Mouse (Mus musculus) left cerebral cortex, adult 8-10 months (tissue): ENCODE data around the gene Pex14. TPM values are rescaled to one million over a fixed set of nuclear protein-coding genes. Genes with fewer than 3 reads are reported as not detected.
"Not testable (repeated sequence)": the region's sequence is repeated elsewhere in the genome, so short reads cannot be mapped to it uniquely, and the experiment has no call there.

ENCODE experiments used
- DNase-seq, 2 experiments: peaks; one replicate each; pipeline ENCODE4 v3.0.0; 2022; ENCODE audit warnings: low spot score in 2 of 2
- total RNA-seq, 4 experiments: library from RNA; stranded (reverse); gene quantifications; 2 replicates each; pipeline ENCODE4 v1.2.4; 2022

The Pex14 gene
- total RNA-seq, 4 experiments from 2014 or later: 51.7 to 61.3 (median 59.2) TPM

DNA sequence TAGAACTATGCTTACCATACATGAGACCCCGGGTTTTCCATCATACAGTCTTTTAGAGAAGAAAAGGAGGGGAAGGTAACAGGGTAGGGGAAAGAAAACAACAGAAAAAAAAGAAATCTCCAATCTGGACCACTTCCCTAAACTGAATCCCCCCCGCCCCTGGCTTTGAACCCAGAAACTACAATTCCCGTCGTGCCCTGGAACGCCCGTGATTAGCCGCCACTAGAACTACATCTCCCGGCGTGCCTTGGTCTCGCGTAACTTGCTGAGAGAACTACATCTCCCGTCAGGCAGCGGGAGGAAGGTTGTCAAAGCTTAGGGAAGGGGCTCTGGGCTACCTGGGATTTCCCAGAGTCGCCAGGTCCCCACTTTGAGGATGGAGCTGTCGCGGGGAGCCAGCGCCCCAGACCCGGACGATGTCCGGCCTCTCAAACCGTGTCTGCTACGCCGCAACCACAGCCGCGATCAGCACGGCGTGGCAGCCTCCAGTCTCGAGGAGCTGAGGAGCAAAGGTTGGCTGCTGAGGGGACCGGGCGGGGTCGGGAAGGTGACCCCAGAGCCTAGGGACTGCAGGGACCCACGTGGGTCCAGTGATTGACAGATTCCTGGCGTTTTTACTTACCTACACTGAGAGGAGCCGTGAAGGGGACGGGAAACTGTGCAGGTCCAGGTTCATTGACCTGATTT, 4.3 kb upstream of the Pex14 start, which contains the start of gene Dffa:
Dffa (plus strand) TSS at position 272 of the 687 bp plus-strand sequence.
- peak; percentile 78 to 89 for DNase-seq

DNA sequence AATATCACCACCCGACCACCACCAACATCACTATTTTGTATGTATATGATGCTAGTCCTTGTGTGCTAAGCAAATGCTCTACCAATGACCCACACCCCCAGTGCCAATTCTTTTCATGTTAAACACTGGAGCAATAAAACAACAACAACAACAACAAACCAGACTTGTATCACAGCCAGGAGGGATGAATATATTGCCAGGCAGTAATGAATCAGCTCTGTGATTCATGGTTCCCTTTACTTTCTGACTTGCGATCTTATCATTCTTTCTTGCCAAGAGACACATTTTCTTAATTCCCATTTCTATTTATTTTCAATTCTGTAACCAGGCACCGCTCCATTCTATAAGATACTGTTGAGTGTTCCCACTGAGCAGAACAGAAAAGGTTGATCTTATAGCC, 1.8 kb upstream of the Pex14 start:
- DNase-seq: no peak

DNA sequence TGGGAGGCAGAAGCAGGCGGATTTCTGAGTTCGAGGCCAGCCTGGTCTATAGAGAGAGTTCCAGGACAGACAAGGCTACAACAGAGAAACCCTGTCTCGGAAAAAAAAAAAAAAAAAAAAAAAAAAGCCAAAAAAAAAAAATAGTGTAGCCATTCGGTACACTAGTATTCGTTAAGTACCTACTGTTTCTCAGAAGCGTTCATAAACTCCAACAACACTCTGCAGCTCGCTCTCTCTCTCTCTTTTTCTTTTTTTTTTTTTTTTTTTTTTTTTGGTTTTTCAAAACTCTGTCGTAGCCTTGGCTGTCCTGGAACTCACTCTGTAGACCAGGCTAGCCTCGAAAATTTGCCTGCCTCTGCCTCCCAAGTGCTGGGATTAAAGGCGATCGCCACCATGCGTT, 773 bp upstream of the Pex14 start:
- DNase-seq: not testable (repeated sequence)

DNA sequence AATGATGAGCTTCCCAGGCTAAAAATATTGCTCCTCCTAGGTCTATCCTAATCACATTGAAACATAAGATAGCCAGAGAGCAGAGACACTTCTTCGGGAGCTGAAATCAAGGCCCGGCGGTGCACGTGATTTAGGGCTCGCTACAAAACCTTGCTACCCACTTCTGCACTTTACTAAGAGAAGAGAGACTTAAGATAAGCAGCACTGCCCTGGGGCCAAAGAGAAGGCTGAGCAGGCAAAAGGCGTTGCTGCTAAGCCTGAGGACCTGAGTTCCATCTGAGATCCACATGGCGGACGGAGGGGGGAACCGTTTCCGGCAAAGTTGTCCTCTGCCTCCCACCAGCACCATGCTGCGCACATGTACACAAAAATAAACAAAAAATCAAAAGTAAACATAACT, 1.1 kb downstream of the Pex14 start:
- DNase-seq: no peak

DNA sequence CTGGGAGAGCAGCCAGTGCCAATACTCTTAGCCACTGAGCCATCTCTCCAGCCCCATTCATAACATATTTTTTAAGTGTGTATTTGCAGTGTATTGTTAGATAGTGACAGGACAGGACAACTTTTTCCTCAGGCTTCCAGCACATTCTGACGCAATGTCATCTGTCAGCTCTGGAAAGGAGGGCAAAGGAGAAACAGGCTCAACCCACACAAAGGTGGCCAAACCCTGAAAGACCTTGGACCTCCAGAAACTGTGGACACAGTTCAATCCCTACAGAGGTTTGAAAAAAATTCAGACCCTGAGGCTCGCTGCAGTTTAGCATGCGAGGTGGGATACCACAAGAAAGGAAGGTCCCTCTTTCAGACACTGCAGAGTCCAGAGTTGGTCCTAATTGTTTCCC, 1.7 kb downstream of the Pex14 start:
- no peak for DNase-seq

DNA sequence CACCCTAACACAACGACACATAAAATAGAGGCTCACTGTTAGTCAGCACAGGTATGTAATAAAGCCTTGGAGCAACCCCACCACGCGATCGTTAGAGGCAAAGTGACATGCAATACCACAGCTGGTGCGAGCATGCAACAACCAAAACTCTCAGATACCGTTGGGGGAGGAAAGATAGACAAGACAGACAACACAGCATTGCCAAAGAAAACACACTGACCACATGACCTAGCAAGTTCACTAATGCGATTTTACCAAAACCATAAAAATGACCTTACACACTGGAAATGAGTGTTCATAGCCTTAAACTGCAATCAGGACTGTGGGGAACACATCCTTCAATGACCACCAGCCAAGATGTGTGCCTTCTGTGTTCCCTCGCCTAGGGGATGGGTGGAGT, 8.3 kb downstream of the Pex14 start:
- DNase-seq: no peak

DNA sequence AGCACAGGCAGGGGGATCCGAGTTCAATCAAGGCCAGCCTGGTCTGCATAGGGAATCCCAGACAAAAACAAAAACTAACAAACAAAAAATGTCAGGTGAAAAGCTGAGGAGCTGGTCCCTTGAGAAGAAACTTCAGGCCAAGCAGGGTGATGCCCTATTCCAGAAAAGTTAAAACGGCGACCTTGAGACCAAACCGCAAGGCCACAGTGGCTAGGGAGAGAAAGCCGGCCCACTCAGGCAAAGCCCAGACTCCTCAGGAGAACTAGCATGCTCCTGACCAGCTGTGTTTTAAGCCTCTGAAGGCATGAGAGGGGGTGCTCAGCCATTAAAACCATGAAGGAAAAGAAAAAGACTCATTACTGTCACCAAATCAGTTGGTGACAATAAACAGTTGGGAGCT, 14.3 kb downstream of the Pex14 start:
- no peak for DNase-seq

DNA sequence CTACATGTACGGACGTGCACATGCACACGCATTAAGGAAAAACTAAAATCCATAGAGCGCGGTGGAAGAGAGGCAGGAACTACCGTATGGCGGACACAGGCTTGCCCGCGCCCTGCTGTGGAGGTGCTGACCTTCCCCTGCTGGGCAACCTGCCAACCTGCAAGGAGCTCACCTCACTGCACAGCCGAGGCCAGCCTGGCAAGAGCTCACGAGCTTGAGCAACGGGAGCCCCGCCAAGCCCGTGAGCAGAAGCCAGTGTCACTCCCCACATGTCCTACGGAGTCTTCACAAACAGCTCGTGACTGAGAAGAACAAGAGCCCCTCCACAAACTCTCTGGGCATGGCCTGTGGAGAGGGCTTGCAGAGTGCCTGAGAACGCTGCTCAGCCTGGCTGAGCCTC, 18.1 kb downstream of the Pex14 start:
- DNase-seq: no peak

DNA sequence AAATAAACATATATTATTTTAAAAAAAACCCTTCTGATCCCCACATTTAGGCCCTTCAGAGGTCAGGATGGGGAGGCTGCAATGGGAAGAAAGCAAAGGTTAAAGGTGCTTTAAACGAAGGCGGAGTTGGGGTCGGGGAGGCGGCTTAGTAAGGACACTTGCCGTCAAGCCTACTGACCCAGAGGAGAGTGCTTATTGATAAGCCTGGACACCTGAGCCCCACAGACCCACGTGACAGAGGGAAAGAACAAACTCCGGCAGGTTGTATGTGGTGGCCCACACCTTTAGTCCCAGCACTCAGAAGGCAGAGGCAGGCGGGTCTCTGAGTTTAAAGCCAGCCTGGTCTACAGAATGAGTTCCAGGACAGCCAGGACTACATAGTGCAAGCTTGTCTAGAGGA, 19.6 kb downstream of the Pex14 start:
- no peak for DNase-seq

DNA sequence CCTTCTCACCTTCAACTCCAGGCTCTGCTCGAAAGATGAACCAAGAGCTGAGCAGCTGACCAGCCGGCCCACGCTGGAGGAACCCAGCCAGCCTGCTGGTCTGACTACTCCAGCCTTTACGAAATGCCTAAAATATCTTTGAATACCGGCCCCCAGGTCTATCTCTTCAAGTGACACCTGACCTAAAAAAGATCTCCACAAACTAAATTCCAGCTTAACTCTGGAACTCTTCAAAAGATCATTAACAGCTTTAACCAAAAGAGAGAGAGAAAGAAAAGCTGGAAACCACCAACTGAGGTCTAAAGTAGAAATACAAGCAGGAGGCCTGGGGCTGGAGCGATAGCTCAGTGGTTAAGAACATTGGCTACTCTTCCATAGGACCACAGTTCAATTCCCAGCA, 20.0 kb downstream of the Pex14 start:
- no peak for DNase-seq

DNA sequence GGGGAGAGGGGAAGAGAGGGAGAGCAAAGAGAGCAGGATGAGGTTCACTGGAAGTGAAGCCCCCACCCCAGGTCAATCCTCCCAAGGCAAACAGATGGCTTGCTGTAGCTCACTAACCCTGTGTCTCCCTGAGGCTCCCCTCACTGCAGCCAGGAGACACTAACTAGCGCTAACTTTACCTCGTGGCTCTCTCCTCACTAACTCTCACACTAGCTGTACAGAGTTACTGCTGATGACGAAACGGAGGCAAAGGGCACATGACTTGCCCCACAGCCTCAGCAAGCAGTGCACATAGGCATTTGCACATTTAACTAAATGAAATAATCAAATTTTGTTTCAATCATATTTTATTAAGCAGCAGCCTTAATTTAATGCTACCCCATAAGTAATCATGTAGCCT, 21.4 kb downstream of the Pex14 start:
- no peak for DNase-seq

DNA sequence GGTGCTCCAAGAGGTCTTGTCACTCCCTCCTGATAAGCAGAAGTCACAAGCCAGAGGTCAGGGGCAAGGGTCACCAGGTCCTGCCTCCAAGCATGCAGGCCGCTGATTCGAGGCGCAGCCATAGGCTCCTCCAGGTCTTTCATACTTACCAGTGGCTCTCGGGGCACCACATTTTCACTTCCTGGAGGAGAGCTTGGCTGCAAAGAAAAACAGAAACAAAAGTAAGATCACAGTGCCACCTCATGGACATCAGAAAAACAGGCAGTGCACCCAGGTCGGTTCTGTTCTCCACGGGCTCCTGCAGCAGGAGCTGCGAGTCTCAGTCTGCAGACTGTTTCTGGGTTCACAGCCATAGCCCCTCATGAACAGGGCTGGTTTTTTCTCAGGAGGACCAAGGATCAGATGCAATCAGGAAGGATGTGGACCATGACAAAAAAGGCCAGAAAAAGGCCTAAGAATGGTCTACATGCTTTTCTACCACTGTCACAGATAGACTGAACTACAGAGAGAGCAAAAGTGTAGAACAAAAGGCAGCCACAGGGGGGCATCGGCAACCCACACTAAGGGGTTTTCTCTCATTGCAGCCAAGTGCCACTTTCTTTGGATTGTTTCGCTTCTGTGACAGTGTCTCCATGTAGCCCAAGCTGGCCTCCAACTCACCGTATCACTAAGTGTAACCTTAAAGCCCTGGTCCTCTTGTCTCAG, 23.7 kb downstream of the Pex14 start:
- DNase-seq: peak; percentile 47 to 50

DNA sequence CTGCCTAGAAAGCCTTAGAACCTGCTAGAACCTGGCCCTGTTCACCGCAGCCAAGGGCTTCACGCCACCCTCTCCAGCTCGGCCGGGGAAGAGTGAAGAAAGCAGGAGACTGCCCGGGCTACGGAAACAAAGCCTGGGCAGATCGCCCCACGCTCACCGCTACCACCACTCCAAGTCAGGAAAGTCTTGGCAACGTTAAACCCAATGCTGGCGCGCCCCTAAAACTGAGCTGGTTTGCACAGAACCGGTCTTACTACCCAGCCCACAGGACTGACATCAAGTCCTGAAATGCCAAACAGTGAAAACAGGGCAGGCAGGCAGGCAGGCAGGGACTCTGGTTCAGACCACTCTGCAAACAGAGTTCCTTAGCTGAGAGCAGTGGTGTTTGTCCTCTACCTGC, 24.6 kb downstream of the Pex14 start:
- no peak for DNase-seq

DNA sequence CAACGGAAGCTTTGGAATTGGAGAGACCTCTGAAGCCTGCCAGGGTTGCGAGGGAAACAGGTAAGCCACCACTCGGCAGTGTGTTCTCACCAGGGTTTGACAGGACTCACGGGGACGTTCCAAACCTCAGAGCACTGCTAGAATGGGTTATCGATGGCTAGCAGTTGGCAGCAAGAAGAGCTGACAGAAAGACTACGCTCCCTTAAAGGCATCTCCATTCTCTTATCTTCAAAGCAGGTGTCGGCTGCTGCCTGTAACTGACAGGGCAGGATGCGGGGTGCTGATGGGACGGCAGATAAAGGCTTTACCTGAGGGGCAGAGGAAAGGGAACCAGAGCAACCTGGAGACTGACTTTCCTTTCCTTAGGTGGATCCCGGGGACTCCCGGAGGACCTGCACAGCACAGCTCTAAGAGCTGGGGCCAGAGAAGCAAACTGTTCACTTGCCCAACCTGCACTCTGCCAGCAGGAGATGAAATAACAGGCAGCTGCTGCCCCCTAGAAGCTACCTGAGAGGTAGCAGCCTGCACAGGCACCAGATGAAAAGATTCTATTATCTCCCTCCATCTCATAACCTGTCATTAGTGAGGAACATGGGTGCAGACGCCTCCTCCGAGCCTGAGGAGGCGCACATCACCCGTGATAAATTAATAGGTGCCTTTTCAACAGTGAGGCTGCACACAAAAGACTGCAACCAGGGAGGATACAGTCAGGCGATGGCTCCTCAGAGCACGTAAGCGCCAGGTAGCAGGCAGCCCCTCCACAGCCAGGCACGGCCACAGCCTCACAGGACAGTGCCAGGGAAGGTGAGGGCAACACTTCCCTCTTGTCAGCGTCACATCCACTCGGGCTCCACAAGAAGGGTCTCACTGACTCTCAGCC, 32.8 kb downstream of the Pex14 start:
- no peak for DNase-seq

DNA sequence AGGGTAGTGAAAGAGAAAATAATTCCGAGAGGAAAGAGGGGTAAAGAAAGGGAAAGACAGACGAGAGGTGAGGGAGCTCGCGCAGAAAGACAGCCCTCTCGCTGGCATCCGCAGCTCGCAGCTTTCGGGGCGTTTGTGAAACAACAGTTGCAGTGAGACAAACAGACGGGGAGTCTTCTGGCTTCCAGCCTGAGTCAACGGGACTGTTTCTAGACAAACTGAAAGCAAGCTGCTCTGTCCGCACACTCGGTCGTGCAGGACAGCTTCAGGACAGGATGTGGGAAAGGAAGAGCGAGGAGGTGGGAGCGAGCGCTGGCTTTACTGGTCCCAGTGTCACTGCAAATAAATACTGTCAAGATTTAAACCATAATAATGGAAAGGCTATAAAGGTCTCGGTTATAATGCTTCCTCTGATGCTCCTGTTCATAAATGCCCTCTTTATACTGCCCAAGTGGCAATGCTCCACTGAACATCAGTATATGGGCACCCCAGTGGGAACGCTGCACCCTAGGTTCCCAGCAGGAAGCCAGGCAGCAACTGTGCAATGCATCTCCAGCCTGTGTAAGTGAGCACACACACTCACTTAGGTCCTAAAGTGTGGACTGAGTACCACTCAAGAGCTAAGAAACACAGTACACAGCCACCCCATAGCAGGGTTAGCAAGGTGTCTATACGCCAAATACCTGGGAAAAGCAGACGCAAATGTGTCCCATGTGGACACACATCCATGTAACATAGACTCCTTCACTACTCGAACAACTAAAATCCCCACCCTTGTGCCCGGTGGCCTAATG, 35.4 kb downstream of the Pex14 start:
- no peak for DNase-seq

DNA sequence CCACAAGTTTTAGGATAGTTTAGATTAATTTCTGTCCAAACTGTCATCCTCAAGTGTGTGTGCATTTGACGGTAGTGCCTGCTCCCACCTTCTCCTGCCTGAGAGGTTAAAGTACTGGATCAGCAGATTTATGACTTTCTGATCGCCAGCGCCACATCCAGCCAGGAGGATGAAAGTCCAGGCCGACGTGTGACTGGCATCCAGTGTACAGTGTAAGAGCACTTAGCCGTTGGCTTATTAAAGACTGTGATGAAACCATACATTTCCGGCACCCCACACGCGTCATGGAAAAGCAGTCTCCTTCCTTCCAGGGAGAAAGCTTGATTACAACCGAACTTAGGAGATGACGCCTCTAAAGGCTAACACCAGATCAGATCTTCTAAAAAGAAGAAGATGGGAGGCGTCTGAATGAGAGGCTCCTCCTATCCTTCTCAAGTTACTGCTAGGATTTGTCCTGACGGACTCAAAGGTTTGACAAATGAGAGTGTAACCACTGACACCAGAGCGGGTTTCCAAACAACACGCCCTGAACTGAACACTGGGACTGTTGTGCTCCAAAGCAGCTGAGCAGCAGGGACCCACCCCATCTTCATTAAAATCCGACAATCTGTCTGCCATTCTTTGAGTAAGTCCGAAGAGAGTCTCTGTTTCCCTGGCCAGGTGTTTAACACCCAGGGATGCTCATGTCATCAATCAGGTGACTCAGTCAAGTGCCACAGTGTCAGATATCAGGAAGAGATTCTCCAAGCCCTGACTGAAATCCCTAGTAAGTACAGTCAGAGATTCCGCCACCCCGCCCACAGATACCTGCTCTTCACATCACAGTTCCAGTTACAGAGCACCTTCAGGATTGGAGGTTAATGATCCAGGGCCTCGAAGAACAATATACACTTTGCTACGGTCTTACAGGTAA, 37.0 kb downstream of the Pex14 start:
- no peak for DNase-seq

DNA sequence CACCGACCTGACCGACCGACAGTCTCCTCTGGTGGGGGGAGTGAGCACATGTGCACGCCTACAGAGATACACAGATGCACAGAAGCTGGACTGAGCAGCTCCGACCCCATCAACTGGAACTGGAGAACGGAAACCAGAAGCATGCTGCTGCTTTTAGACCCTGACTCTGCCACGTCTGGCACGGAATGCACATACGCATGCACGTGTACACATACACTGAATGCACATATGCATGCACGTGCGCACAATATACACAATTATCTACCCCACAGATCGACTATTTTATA, 38.3 kb downstream of the Pex14 start:
- DNase-seq: no peak

DNA sequence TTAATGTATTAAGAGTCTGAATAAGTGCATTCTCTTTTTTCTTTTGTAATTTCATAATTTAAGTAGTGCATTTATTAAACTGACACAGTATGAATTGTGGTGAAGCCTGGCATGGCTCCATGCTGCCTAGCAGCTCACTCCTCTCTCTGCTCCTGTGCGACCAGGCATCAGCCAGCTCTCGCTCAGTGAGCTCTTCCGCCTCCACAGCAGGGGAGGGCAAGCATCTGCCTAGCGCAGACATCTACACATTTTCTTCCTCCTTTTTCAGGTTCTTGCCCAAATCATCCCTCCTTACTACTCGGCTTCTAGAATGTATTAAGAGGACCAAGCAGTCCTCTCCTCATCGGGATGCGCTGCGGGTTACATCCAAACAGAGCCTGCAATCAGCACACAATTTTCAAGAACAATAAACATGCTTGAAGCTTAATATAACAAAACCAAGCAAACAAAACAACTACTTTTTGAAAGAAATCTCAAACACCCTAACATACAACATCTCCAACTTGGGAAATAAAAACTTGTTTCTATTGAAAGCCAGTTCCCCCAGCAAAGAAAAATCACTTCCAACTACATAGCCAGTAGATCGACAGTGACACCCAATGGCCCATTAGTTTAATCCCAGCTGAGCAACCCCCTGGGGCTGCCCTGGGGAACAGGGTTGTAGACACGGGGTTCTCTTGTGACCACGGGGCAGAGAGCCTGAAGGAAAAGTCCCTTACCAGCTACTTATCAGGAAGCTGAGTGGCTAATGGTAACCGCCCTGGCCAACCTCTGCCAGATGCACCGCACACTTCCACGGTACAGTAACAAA, 38.9 kb downstream of the Pex14 start:
- DNase-seq: no peak

DNA sequence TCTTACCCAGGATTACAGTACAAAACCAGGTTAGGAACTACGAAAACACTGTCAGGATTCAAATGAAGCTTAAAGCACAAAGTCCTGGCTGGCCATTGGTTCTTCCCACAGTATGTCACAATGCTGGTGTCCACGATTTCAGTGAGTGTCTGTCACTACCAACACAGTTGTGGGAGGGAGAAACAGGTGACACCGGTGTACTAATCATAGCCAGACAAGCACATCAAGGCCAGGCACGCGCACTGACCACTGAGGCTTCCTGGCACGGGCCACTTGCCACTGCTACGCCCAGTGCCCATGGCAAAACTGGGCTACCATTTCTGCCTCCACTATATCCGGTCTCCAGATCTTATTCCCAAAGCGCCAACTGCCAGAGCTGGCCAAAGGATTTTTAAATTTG, 40.0 kb downstream of the Pex14 start:
- no peak for DNase-seq

DNA sequence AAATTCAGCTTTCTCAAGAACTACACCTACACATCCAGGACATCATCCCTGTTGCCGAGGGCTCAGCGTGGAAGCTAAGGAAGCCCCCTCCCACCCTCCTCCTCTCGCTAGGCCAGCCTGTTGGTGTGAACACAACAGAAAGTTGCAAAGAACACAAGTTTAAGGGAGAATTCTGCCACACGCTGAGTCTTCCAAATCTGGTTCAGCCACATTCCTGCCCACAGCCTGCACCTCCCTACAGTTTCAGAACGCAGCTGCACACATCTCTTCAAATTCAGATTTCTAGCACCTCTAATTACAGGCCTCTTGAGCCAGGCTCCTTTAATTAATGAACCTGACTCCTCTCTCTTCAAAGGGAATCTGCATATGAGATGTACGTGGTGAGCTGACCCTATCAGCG, 41.4 kb downstream of the Pex14 start:
- no peak for DNase-seq
